Mouse (Mus musculus): ENCODE results near the gene Erbb4. TPM values are rescaled to one million over a fixed set of nuclear protein-coding genes. Genes with fewer than 3 reads are reported as not detected.

The Erbb4 gene
- polyA plus RNA-seq, 1 experiment from 2014 or later: 0.21 TPM

GRCm38 (mm10) chr1:68674667-68675066 is 433.2 kb downstream of the Erbb4 start:
- DNase-seq (ENCODE audit: low spot score) (no peak), ATAC-seq (ENCODE audit: insufficient number of reproducible peaks, low FRiP score, low TSS enrichment, low read depth) (no peak)
- Histone ChIP-seq H3K36me3 (ENCODE audit: control insufficient read depth, insufficient read depth, low read length) (no peaks in the 10 kb centered on the region), H3K9ac (ENCODE audit: low read length) (no peak overlapping the region), H3K27ac (replicated peaks; ENCODE audit: low read depth, low read length) (no peak overlapping the region), H3K4me1 (ENCODE audit: control insufficient read depth, insufficient read depth, low read length) (no peaks in the 10 kb centered on the region), H3K27me3 (ENCODE audit: control insufficient read depth, insufficient read depth, low read length) (no peaks in the 10 kb centered on the region), H3K9me3 (ENCODE audit: control insufficient read depth, low read length) (no peaks in the 10 kb centered on the region), H3K4me3 (ENCODE audit: low read depth, low read length) (no peak overlapping the region), H3K4me2 (ENCODE audit: low read depth, severe bottlenecking) (no peak overlapping the region)
- WGBS: 70% methylated on average over 4 of the region's 4 CpGs

- no peaks in the 10 kb centered on the region for H3K27me3 ChIP-seq (ENCODE audit: control insufficient read depth, insufficient read depth, low read length)
- ATAC-seq (ENCODE audit: insufficient number of reproducible peaks, low FRiP score, low TSS enrichment, low read depth) (no peak), DNase-seq (ENCODE audit: low spot score) (no peak)
- H3K9ac ChIP-seq (ENCODE audit: low read length): no peak overlapping the region
- H3K4me2 ChIP-seq (ENCODE audit: low read depth, severe bottlenecking): no peak overlapping the region
- no peak overlapping the region for H3K4me3 ChIP-seq (ENCODE audit: low read depth, low read length)
- H3K36me3 ChIP-seq (ENCODE audit: control insufficient read depth, insufficient read depth, low read length): no peaks in the 10 kb centered on the region
- H3K27ac ChIP-seq (replicated peaks; ENCODE audit: low read depth, low read length): no peak overlapping the region
- H3K9me3 ChIP-seq (ENCODE audit: control insufficient read depth, low read length): no peaks in the 10 kb centered on the region
- 90% methylated on average over 10 of the region's 10 CpGs for WGBS
- no peaks in the 10 kb centered on the region for H3K4me1 ChIP-seq (ENCODE audit: control insufficient read depth, insufficient read depth, low read length)
These were observed 440.8 kb downstream of the Erbb4 start for GRCm38 (mm10) chr1:68666831-68667601.

GRCm38 (mm10) chr1:68590475-68590874 is 517.4 kb downstream of the Erbb4 start:
- Histone ChIP-seq H3K9ac (ENCODE audit: low read length) (no peak overlapping the region), H3K4me3 (ENCODE audit: low read depth, low read length) (no peak overlapping the region), H3K4me2 (ENCODE audit: low read depth, severe bottlenecking) (no peak overlapping the region), H3K27me3 (ENCODE audit: control insufficient read depth, insufficient read depth, low read length) (no peaks in the 10 kb centered on the region), H3K27ac (replicated peaks; ENCODE audit: low read depth, low read length) (no peak overlapping the region), H3K9me3 (ENCODE audit: control insufficient read depth, low read length) (no peaks in the 10 kb centered on the region), H3K36me3 (ENCODE audit: control insufficient read depth, insufficient read depth, low read length) (no peaks in the 10 kb centered on the region), H3K4me1 (ENCODE audit: control insufficient read depth, insufficient read depth, low read length) (no peaks in the 10 kb centered on the region)
- 83% methylated on average over 3 of the region's 3 CpGs for WGBS
- ATAC-seq (ENCODE audit: insufficient number of reproducible peaks, low FRiP score, low TSS enrichment, low read depth) (no peak), DNase-seq (ENCODE audit: low spot score) (no peak)

DNA sequence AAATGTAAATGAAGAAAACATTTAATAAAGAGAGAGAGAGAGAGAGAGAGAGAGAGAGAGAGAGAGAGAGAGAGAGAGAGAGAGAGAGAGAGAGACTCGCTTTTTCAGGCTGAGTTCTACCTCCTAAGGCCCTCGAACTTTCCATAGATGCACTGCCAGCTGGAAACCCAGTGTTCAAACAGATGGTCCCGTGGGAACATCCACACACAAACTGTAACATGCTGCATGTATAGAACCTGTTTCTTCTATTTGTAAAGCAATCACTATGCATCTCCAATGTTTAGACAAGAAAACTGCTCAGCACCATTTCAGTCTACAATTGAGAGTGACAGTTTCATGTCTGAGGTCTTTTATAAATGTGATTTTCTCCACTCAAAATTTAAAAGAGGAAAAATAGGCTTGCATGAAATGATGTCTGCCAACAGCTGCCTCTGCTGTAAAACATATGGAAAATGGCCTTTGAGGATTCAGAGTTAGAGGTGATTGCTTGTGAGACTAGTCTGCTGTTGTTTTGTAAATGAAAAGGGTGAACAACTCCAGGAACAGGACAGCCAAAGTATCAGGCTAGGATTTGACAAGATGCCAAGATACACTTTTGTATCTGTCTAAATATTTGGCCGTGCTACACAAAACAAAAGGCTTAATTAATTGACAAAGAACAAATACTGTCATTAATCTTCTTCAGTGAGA is 533.9 kb downstream of the Erbb4 start:
- Histone ChIP-seq H3K27ac (replicated peaks; ENCODE audit: low read depth, low read length) (no peak overlapping the region), H3K9ac (ENCODE audit: low read length) (no peak overlapping the region), H3K4me1 (ENCODE audit: control insufficient read depth, insufficient read depth, low read length) (no peaks in the 10 kb centered on the region), H3K4me2 (ENCODE audit: low read depth, severe bottlenecking) (no peak overlapping the region), H3K27me3 (ENCODE audit: control insufficient read depth, insufficient read depth, low read length) (no peaks in the 10 kb centered on the region), H3K9me3 (ENCODE audit: control insufficient read depth, low read length) (no peaks in the 10 kb centered on the region), H3K4me3 (ENCODE audit: low read depth, low read length) (no peak overlapping the region), H3K36me3 (ENCODE audit: control insufficient read depth, insufficient read depth, low read length) (no peaks in the 10 kb centered on the region)
- ATAC-seq (ENCODE audit: insufficient number of reproducible peaks, low FRiP score, low TSS enrichment, low read depth) (no peak), DNase-seq (ENCODE audit: low spot score) (no peak)
- WGBS: 81% methylated on average over 4 of the region's 4 CpGs

DNA sequence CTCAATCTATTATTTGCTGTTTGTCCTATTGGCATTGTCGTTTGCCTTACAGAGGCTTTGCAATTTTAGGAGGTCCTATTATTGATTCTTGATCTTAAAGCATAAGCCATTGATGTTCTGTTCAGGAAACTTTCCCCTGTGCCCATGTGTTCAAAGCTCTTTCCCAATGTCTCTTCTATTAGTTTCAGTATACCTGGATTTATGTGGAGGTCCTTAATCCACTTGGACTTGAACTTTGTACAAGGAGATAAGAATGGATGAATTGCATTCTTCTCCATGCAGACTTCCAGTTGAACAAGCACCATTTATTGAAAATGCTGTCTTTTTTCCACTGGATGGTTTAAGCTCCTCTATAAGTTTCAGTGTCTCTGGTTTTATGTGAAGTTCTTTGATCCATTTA is 536.9 kb downstream of the Erbb4 start:
- no peak for DNase-seq (ENCODE audit: low spot score)
- Histone ChIP-seq H3K4me1 (ENCODE audit: control insufficient read depth, insufficient read depth, low read length) (no peaks in the 10 kb centered on the region), H3K4me2 (ENCODE audit: low read depth, severe bottlenecking) (no peak overlapping the region), H3K27ac (replicated peaks; ENCODE audit: low read depth, low read length) (no peak overlapping the region), H3K36me3 (ENCODE audit: control insufficient read depth, insufficient read depth, low read length) (no peaks in the 10 kb centered on the region), H3K4me3 (ENCODE audit: low read depth, low read length) (no peak overlapping the region), H3K27me3 (ENCODE audit: control insufficient read depth, insufficient read depth, low read length) (no peaks in the 10 kb centered on the region), H3K9ac (ENCODE audit: low read length) (no peak overlapping the region), H3K9me3 (ENCODE audit: control insufficient read depth, low read length) (no peaks in the 10 kb centered on the region)
- WGBS: 84% methylated on average over 1 of the region's 1 CpGs
- ATAC-seq (ENCODE audit: insufficient number of reproducible peaks, low FRiP score, low TSS enrichment, low read depth): no peak

DNA sequence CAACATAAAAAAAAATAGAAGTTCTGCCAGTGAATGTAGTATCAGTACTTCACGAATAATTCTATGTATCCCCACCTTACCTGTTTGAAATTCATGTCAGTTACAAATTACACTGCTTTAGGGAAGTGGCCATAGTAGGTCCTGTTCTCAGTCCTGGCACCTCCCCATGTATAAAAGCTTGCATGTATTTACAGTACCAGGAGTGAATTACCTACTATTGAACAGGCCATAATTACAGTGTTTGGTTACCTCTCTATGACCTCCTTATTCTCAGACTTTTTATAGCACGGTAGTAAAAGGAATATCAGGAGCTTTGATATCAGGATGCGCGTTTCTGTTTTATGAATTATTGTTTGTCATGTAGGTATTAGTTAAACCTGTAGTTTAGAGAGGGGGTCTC is 564.9 kb downstream of the Erbb4 start:
- Histone ChIP-seq H3K4me3 (ENCODE audit: low read depth, low read length) (no peak overlapping the region), H3K9me3 (ENCODE audit: control insufficient read depth, low read length) (no peaks in the 10 kb centered on the region), H3K4me2 (ENCODE audit: low read depth, severe bottlenecking) (no peak overlapping the region), H3K27me3 (ENCODE audit: control insufficient read depth, insufficient read depth, low read length) (no peaks in the 10 kb centered on the region), H3K9ac (ENCODE audit: low read length) (no peak overlapping the region), H3K36me3 (ENCODE audit: control insufficient read depth, insufficient read depth, low read length) (no peaks in the 10 kb centered on the region), H3K4me1 (ENCODE audit: control insufficient read depth, insufficient read depth, low read length) (no peaks in the 10 kb centered on the region), H3K27ac (replicated peaks; ENCODE audit: low read depth, low read length) (no peak overlapping the region)
- ATAC-seq (ENCODE audit: insufficient number of reproducible peaks, low FRiP score, low TSS enrichment, low read depth) (no peak), DNase-seq (ENCODE audit: low spot score) (no peak)
- WGBS: 94% methylated on average over 4 of the region's 4 CpGs

DNA sequence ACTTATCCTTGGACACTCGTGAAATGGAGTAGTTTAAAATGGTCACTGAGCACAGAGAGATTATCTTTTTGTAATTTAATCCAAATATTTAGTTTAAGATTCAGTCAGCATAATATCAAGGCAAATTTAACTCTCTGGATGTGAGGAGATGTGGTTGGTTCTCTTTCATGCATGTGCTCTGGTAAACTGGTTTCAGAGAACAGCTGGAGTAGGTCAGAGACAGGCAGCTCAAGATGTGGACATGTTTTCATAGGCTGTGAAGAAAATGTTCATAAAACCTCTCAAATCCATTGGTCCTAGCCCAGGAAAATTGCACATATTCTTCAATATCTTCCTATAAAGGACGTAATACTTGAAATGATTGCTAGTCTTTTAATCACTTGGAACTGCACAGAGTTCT is 590.0 kb downstream of the Erbb4 start:
- ATAC-seq (ENCODE audit: insufficient number of reproducible peaks, low FRiP score, low TSS enrichment, low read depth): no peak
- Histone ChIP-seq H3K4me2 (ENCODE audit: low read depth, severe bottlenecking) (no peak overlapping the region), H3K4me1 (ENCODE audit: control insufficient read depth, insufficient read depth, low read length) (no peaks in the 10 kb centered on the region)

GRCm38 (mm10) chr1:68503873-68504272 is 604.0 kb downstream of the Erbb4 start:
- no peak overlapping the region for H3K9ac ChIP-seq (ENCODE audit: low read length)
- H3K4me2 ChIP-seq (ENCODE audit: low read depth, severe bottlenecking): no peak overlapping the region
- WGBS: 93% methylated on average over 1 of the region's 1 CpGs
- ATAC-seq (ENCODE audit: insufficient number of reproducible peaks, low FRiP score, low TSS enrichment, low read depth): no peak
- no peak for DNase-seq (ENCODE audit: low spot score)
- H3K9me3 ChIP-seq (ENCODE audit: control insufficient read depth, low read length): no peaks in the 10 kb centered on the region
- no peaks in the 10 kb centered on the region for H3K36me3 ChIP-seq (ENCODE audit: control insufficient read depth, insufficient read depth, low read length)
- H3K27me3 ChIP-seq (ENCODE audit: control insufficient read depth, insufficient read depth, low read length): no peaks in the 10 kb centered on the region
- no peak overlapping the region for H3K4me3 ChIP-seq (ENCODE audit: low read depth, low read length)
- no peak overlapping the region for H3K27ac ChIP-seq (replicated peaks; ENCODE audit: low read depth, low read length)
- no peaks in the 10 kb centered on the region for H3K4me1 ChIP-seq (ENCODE audit: control insufficient read depth, insufficient read depth, low read length)

More for the DNA sequence above, 590.0 kb downstream of the Erbb4 start:
- DNase-seq (ENCODE audit: low spot score): no peak
- Histone ChIP-seq H3K27me3 (ENCODE audit: control insufficient read depth, insufficient read depth, low read length) (no peaks in the 10 kb centered on the region), H3K9me3 (ENCODE audit: control insufficient read depth, low read length) (no peaks in the 10 kb centered on the region), H3K27ac (replicated peaks; ENCODE audit: low read depth, low read length) (no peak overlapping the region), H3K36me3 (ENCODE audit: control insufficient read depth, insufficient read depth, low read length) (no peaks in the 10 kb centered on the region), H3K4me3 (ENCODE audit: low read depth, low read length) (no peak overlapping the region), H3K9ac (ENCODE audit: low read length) (no peak overlapping the region)
- WGBS: 72% methylated on average over 2 of the region's 2 CpGs

All from limb, embryonic 11.5 days (tissue).